Mouse (Mus musculus): ENCODE data around the gene Vstm2b. TPM values are rescaled to one million over a fixed set of nuclear protein-coding genes. Genes with fewer than 3 reads are reported as not detected.

Vstm2b gene
- polyA plus RNA-seq, 1 experiment from 2014 or later = 6.9 TPM

Other genes starting within 250 kb of the Vstm2b start
- not detected in 2 replicates for gene 4930433I11Rik, start 89.2 kb downstream of the Vstm2b start, polyA plus RNA-seq (2015; fragmentation: Nextera tagmentation; extraction: Ambion mirVana)
- not detected in 2 replicates for gene Gm4884, start 134.4 kb downstream of the Vstm2b start, polyA plus RNA-seq (2015; fragmentation: Nextera tagmentation; extraction: Ambion mirVana)

All from kidney, embryonic 16.5 days (tissue).